ENCODE assay signal across 23 mouse cellular contexts in the genomic region with DNA sequence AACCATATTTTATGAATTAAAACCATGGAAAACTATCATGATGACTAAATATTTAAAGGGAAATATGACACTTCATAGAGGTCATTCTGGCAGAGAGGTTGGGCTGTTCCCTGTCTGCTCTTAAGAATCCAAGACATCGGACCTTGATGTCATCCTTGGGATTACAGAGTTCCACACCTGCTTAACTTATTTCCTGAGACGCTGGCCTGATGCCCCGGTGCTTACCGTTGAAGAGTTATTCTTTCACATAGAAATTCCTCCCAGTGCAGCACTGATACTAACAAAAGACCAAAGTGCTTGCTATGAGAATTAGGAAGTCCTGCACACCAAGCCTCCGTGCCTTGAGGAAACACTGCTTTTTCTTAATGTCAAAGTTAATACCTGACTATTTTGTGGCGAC.
DNase-seq lines count a peak whose midpoint lies in the region; ATAC-seq and TF ChIP-seq lines count a peak whose summit lies in the region.
"Had no signal": no experiment of that assay in that cellular context is flagged by ENCODE, and none has a peak within 500 bp of the region (broad histone marks: within the 10 kb centered on the region; RNA-seq: fewer than 3 reads in every experiment).

No protein-coding gene starts in this region.

- peaks cover 22% of the 10 kb centered on the region for H3K4me1 ChIP-seq in heart, adult 2 months (ENCODE audit: control insufficient read depth, insufficient read depth, low read length)
- H3K4me1 ChIP-seq in midbrain, embryonic 11.5 days (ENCODE audit: control insufficient read depth, insufficient read depth, low read length): no peaks in the 10 kb centered on the region
- no peaks in the 10 kb centered on the region for H3K4me1 ChIP-seq in midbrain, embryonic 10.5 days
- no peaks in the 10 kb centered on the region for H3K4me1 ChIP-seq in stomach, postnatal 0 days (replicated peaks; ENCODE audit: control insufficient read depth, insufficient read depth)
- H3K4me1 ChIP-seq: forebrain, embryonic 12.5 days had no signal

- H3K27ac ChIP-seq in gastrocnemius, adult 2 months: peak overlapping the region; percentile 72
- H3K27ac ChIP-seq in heart, adult 2 months: peak overlapping the region; percentile 32
- H3K27ac ChIP-seq in midbrain, embryonic 11.5 days (ENCODE audit: low read depth, low read length): no peak overlapping the region
- H3K27ac ChIP-seq in midbrain, embryonic 10.5 days (replicated peaks): no peak overlapping the region
- no peak overlapping the region for H3K27ac ChIP-seq in stomach, postnatal 0 days (replicated peaks)
- H3K27ac ChIP-seq: embryonic facial prominence, embryonic 13.5 days; embryonic facial prominence, embryonic 15.5 days; forebrain, embryonic 10.5 days; forebrain, embryonic 12.5 days had no signal

- ATAC-seq in midbrain, embryonic 11.5 days (ENCODE audit: low FRiP score): no peak
- no peak for ATAC-seq in stomach, postnatal 0 days (ENCODE audit: low FRiP score, low TSS enrichment)
- ATAC-seq: forebrain, embryonic 14.5 days; forebrain, embryonic 16.5 days had no signal

- H3K79me2 ChIP-seq in heart, adult 2 months (replicated peaks; ENCODE audit: control insufficient read depth, insufficient read depth, low read length): peaks cover 5% of the 10 kb centered on the region

- H3K9me3 ChIP-seq in midbrain, embryonic 11.5 days (ENCODE audit: control insufficient read depth, low read length): no peaks in the 10 kb centered on the region
- no peaks in the 10 kb centered on the region for H3K9me3 ChIP-seq in midbrain, embryonic 10.5 days (replicated peaks)
- H3K9me3 ChIP-seq in stomach, postnatal 0 days (ENCODE audit: control insufficient read depth, low read length): no peaks in the 10 kb centered on the region
- H3K9me3 ChIP-seq: embryonic facial prominence, embryonic 13.5 days; embryonic facial prominence, embryonic 15.5 days; forebrain, embryonic 10.5 days; forebrain, embryonic 12.5 days had no signal

- no peak for TF ChIP-seq POLR2A in heart, adult 2 months (IDR thresholded peaks at IDR 0.05; ENCODE audit: insufficient read depth, low read depth, low read length)

- intact Hi-C loops in gastrocnemius, adult 2 months (cut with DNase I): loop anchor here (2.0 kb wide), 1 partner anchor 15 kb away; no protein-coding TSS in a partner anchor
- intact Hi-C loops in heart, adult 2 months (cut with DNase I): loop anchor here (2.0 kb wide), 1 partner anchor 13 kb away; no protein-coding TSS in a partner anchor

- no peaks in the 10 kb centered on the region for H3K27me3 ChIP-seq in heart, adult 2 months (ENCODE audit: control insufficient read depth, insufficient read depth, low read length)
- H3K27me3 ChIP-seq in midbrain, embryonic 11.5 days (ENCODE audit: control insufficient read depth, insufficient read depth, low read length): no peaks in the 10 kb centered on the region
- no peaks in the 10 kb centered on the region for H3K27me3 ChIP-seq in midbrain, embryonic 10.5 days (ENCODE audit: low read depth, poor library complexity, severe bottlenecking)
- H3K27me3 ChIP-seq in stomach, postnatal 0 days (ENCODE audit: control insufficient read depth, insufficient read depth, low read length): no peaks in the 10 kb centered on the region
- H3K27me3 ChIP-seq: embryonic facial prominence, embryonic 13.5 days; embryonic facial prominence, embryonic 15.5 days; forebrain, embryonic 12.5 days had no signal

- peak; percentile 44 for DNase-seq in gastrocnemius, adult 2 months
- no peak for DNase-seq in gastrocnemius, postnatal 10 days
- DNase-seq in heart, adult 2 months: no peak
- no peak for DNase-seq in heart, adult 8-10 months (ENCODE audit: low spot score)
- DNase-seq in midbrain, embryonic 11.5 days (ENCODE audit: low spot score, missing footprints): peak; percentile 28
- DNase-seq in midbrain, embryonic 10.5 days (ENCODE audit: low spot score): no peak
- DNase-seq in stomach, postnatal 0 days (ENCODE audit: low spot score): peak; percentile 10
- no peak for DNase-seq in urinary bladder, adult 18-20 months (ENCODE audit: low spot score in 2 of 2)
- DNase-seq: adrenal gland, adult 2 months; adrenal gland, postnatal 10 days; adrenal gland, postnatal 25 days; cerebellum, adult 11-12 months; cerebellum, adult 2 months; cerebellum, adult 9-10 months; cerebellum, postnatal 10 days; cerebellum, postnatal 25 days had no signal

- no peak for TF ChIP-seq CTCF in gastrocnemius, adult 2 months (IDR thresholded peaks at IDR 0.05)
- TF ChIP-seq CTCF in heart, adult 2 months (IDR thresholded peaks at IDR 0.05): no peak
- no peak for TF ChIP-seq CTCF in stomach, postnatal 0 days (IDR thresholded peaks at IDR 0.05; ENCODE audit: low read depth)

- no peak for TF ChIP-seq EP300 in heart, adult 2 months (IDR thresholded peaks at IDR 0.05; ENCODE audit: insufficient read depth, low read depth, low read length)
- TF ChIP-seq EP300 in stomach, postnatal 0 days (optimal IDR thresholded peaks at IDR 0.05): no peak

- 29% methylated on average over 6 of the region's 6 CpGs for WGBS in heart, adult 2 months
- 79% methylated on average over 6 of the region's 6 CpGs for whole genome bisulfite sequencing in midbrain, embryonic 11.5 days
- WGBS in midbrain, embryonic 10.5 days: 86% methylated on average over 6 of the region's 6 CpGs
- 20% methylated on average over 6 of the region's 6 CpGs for WGBS in stomach, postnatal 0 days

- H3K4me2 ChIP-seq in midbrain, embryonic 11.5 days: no peak overlapping the region
- no peak overlapping the region for H3K4me2 ChIP-seq in stomach, postnatal 0 days (replicated peaks; ENCODE audit: low read depth)
- H3K4me2 ChIP-seq: embryonic facial prominence, embryonic 13.5 days; embryonic facial prominence, embryonic 15.5 days; forebrain, embryonic 12.5 days had no signal

- H3K36me3 ChIP-seq in heart, adult 2 months (ENCODE audit: control insufficient read depth, insufficient read depth, low read length): peaks cover 33% of the 10 kb centered on the region
- H3K36me3 ChIP-seq in midbrain, embryonic 11.5 days (ENCODE audit: control insufficient read depth, insufficient read depth, low read length): no peaks in the 10 kb centered on the region
- no peaks in the 10 kb centered on the region for H3K36me3 ChIP-seq in midbrain, embryonic 10.5 days
- H3K36me3 ChIP-seq in stomach, postnatal 0 days (ENCODE audit: control insufficient read depth, insufficient read depth, low read length): no peaks in the 10 kb centered on the region
- H3K36me3 ChIP-seq: embryonic facial prominence, embryonic 13.5 days; embryonic facial prominence, embryonic 15.5 days; forebrain, embryonic 10.5 days; forebrain, embryonic 12.5 days had no signal

- no peak overlapping the region for H3K9ac ChIP-seq in heart, adult 2 months (ENCODE audit: low read depth, low read length)
- no peak overlapping the region for H3K9ac ChIP-seq in midbrain, embryonic 11.5 days (ENCODE audit: low read length)
- no peak overlapping the region for H3K9ac ChIP-seq in stomach, postnatal 0 days (ENCODE audit: low read length)
- H3K9ac ChIP-seq: embryonic facial prominence, embryonic 13.5 days; embryonic facial prominence, embryonic 15.5 days; forebrain, embryonic 12.5 days had no signal

- peak overlapping the region; percentile 17 for H3K4me3 ChIP-seq in gastrocnemius, adult 2 months
- H3K4me3 ChIP-seq in heart, adult 2 months: no peak overlapping the region
- H3K4me3 ChIP-seq in midbrain, embryonic 11.5 days (ENCODE audit: low read depth, low read length): no peak overlapping the region
- H3K4me3 ChIP-seq in midbrain, embryonic 10.5 days: no peak overlapping the region
- H3K4me3 ChIP-seq in stomach, postnatal 0 days (ENCODE audit: low read depth, low read length): no peak overlapping the region
- H3K4me3 ChIP-seq: embryonic facial prominence, embryonic 13.5 days; embryonic facial prominence, embryonic 15.5 days; erythroblast, embryonic 14.5 days; forebrain, embryonic 10.5 days; forebrain, embryonic 12.5 days had no signal

Comparison
In these comparisons a context has a peak if more than half of its experiments do, and no peak if none do; other contexts are left out.
1. DNase-seq: peak in gastrocnemius, adult 2 months (single experiment), midbrain, embryonic 11.5 days (single experiment) and stomach, postnatal 0 days (single experiment); none in gastrocnemius, postnatal 10 days (single experiment), heart, adult 2 months (0 of 2), heart, adult 8-10 months (single experiment), midbrain, embryonic 10.5 days (single experiment) and urinary bladder, adult 18-20 months (0 of 2).
2. H3K27ac ChIP-seq: peak in gastrocnemius, adult 2 months (single experiment) and heart, adult 2 months (single experiment); none in midbrain, embryonic 11.5 days (single experiment), midbrain, embryonic 10.5 days (single experiment) and stomach, postnatal 0 days (single experiment).